28 mouse cellular contexts compared by ENCODE assay signal in genomic region chr17:66959815-66960214, GRCm38 (mm10).
DNase-seq lines count a peak whose midpoint lies in the region; ATAC-seq and TF ChIP-seq lines count a peak whose summit lies in the region.
"Had no signal": no experiment of that assay in that cellular context is flagged by ENCODE, and none has a peak within 500 bp of the region (broad histone marks: within the 10 kb centered on the region; RNA-seq: fewer than 3 reads in every experiment).

No protein-coding gene starts in this region.

- no peak overlapping the region for H3K4me2 ChIP-seq in heart, postnatal 0 days (ENCODE audit: low read depth, low read length)
- H3K4me2 ChIP-seq: embryonic facial prominence, embryonic 13.5 days; embryonic facial prominence, embryonic 15.5 days; forebrain, embryonic 12.5 days had no signal

- peak; percentile 20; the same call in 1 of the 2 replicates for TF ChIP-seq CTCF in gastrocnemius, adult 2 months (IDR thresholded peaks at IDR 0.05)
- peak; percentile 19 for TF ChIP-seq CTCF in heart, postnatal 0 days (IDR thresholded peaks at IDR 0.05; ENCODE audit: low read depth)
- TF ChIP-seq CTCF in left cerebral cortex, adult 2 months (IDR thresholded peaks at IDR 0.05) = peak; percentile 9; the same call in 1 of the 2 replicates

- H3K36me3 ChIP-seq in heart, postnatal 0 days (replicated peaks; ENCODE audit: control insufficient read depth, insufficient read depth, low read length) = peaks cover 6% of the 10 kb centered on the region; the same call in 1 of the 2 replicates
- H3K36me3 ChIP-seq: embryonic facial prominence, embryonic 13.5 days; embryonic facial prominence, embryonic 15.5 days; forebrain, embryonic 10.5 days; forebrain, embryonic 12.5 days; G1E had no signal

- H3K9me3 ChIP-seq in heart, postnatal 0 days (replicated peaks; ENCODE audit: control insufficient read depth, low read length) = no peaks in the 10 kb centered on the region
- H3K9me3 ChIP-seq: embryonic facial prominence, embryonic 13.5 days; embryonic facial prominence, embryonic 15.5 days; forebrain, embryonic 10.5 days; forebrain, embryonic 12.5 days had no signal

- no peak for DNase-seq in gastrocnemius, adult 2 months
- DNase-seq in gastrocnemius, adult 8-10 months (ENCODE audit: low spot score in 2 of 2) = no peak
- no peak for DNase-seq in heart, postnatal 0 days (ENCODE audit: low spot score)
- DNase-seq in heart, adult 11 months = no peak
- DNase-seq in left cerebral cortex, adult 2 months (ENCODE audit: extremely low spot score in 1 of 2, low spot score in 2 of 2) = no peak
- no peak for DNase-seq in left cerebral cortex, adult 9 months (ENCODE audit: low spot score in 2 of 2)
- DNase-seq: adrenal gland, adult 8-10 months; adrenal gland, postnatal 14 days; adrenal gland, postnatal 36 days; cerebellum, adult 11 months; cerebellum, adult 18-20 months; cerebellum, adult 8-10 months; cerebellum, adult 9-11 months; cerebellum, postnatal 14 days; cerebellum, postnatal 36 days; embryo, embryonic 11 days had no signal

- no peaks in the 10 kb centered on the region for H3K27me3 ChIP-seq in heart, postnatal 0 days (ENCODE audit: control insufficient read depth, insufficient read depth, low read length)
- H3K27me3 ChIP-seq: CH12.LX; embryonic facial prominence, embryonic 13.5 days; embryonic facial prominence, embryonic 15.5 days; forebrain, embryonic 12.5 days; Patski had no signal

- 92% methylated on average over 2 of the region's 2 CpGs for WGBS in heart, postnatal 0 days

- H3K4me3 ChIP-seq in gastrocnemius, adult 2 months = no peak overlapping the region
- no peak overlapping the region for H3K4me3 ChIP-seq in heart, postnatal 0 days (ENCODE audit: low read depth, low read length)
- no peak overlapping the region for H3K4me3 ChIP-seq in left cerebral cortex, adult 2 months
- H3K4me3 ChIP-seq: embryonic facial prominence, embryonic 13.5 days; embryonic facial prominence, embryonic 15.5 days; erythroblast, embryonic 14.5 days; forebrain, embryonic 10.5 days; forebrain, embryonic 12.5 days had no signal

- no peaks in the 10 kb centered on the region for H3K4me1 ChIP-seq in heart, postnatal 0 days (ENCODE audit: control insufficient read depth, insufficient read depth)
- H3K4me1 ChIP-seq: embryonic facial prominence, embryonic 13.5 days; embryonic facial prominence, embryonic 15.5 days had no signal

- no peak for ATAC-seq in heart, postnatal 0 days (ENCODE audit: insufficient read depth, low read depth)
- ATAC-seq: activated CD4-positive, CD25-positive, alpha-beta regulatory T cell, adult 4 months; CD4-positive, CD25-positive, alpha-beta regulatory T cell, adult 4 months; forebrain, embryonic 14.5 days; forebrain, embryonic 16.5 days had no signal

- no peak for TF ChIP-seq EP300 in heart, postnatal 0 days (IDR thresholded peaks at IDR 0.05; ENCODE audit: low read depth)

- intact Hi-C loops in gastrocnemius, adult 2 months (cut with DNase I) = no loop called here
- intact Hi-C loops in left cerebral cortex, adult 2 months (cut with DNase I) = no loop called here

- H3K27ac ChIP-seq in gastrocnemius, adult 2 months = no peak overlapping the region
- H3K27ac ChIP-seq in heart, postnatal 0 days (ENCODE audit: low read depth) = no peak overlapping the region
- no peak overlapping the region for H3K27ac ChIP-seq in left cerebral cortex, adult 2 months
- H3K27ac ChIP-seq: embryonic facial prominence, embryonic 13.5 days; embryonic facial prominence, embryonic 15.5 days; forebrain, embryonic 10.5 days; forebrain, embryonic 12.5 days had no signal

- H3K9ac ChIP-seq in heart, postnatal 0 days (replicated peaks; ENCODE audit: low read depth, low read length) = no peak overlapping the region
- H3K9ac ChIP-seq: embryonic facial prominence, embryonic 13.5 days; embryonic facial prominence, embryonic 15.5 days; forebrain, embryonic 12.5 days had no signal
